Mouse (Mus musculus): ENCODE results near the gene Slc36a2. TPM values are rescaled to one million over a fixed set of nuclear protein-coding genes. Genes with fewer than 3 reads are reported as not detected.
A peak's percentile ranks its signal among the peaks of the same experiment; 100 is the strongest.

Gene Slc36a2
- total RNA-seq, 1 experiment from 2014 or later, result not detected

GRCm38 (mm10) chr11:55197740-55198510 lies 13.0 kb upstream of the Slc36a2 start:
- peak; percentile 82 to 89 for ATAC-seq (replicated peaks in 1 of 2; ENCODE audit: insufficient read depth in 1 of 2, low FRiP score in 2 of 2, low TSS enrichment in 1 of 2, low read depth in 1 of 2, poor library complexity in 2 of 2, severe bottlenecking in 2 of 2)

DNA sequence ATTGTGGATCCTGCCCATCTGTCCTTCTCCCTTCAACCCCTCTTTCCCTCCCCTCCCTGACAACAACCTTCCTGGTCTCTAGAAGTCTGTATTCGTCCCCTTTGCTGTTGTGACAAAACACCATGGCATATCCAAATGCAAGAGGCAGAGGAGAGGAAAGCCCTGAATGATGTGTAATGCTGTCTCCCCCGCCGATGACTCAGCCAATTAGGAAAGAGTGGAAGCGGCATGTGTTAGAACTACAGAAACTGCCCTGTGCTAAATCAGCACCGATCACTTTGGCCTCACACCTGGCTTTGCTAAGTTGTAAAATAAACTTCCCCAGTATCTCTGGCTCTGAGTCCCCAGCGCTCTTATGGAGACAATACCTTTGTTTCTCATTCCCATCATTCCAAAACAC lies 12.2 kb upstream of the Slc36a2 start:
- peak in 1 of 2 experiments; percentile 22; a peak in 1 of 4 replicates for ATAC-seq (replicated peaks in 1 of 2; ENCODE audit: insufficient read depth in 1 of 2, low FRiP score in 2 of 2, low TSS enrichment in 1 of 2, low read depth in 1 of 2, poor library complexity in 2 of 2, severe bottlenecking in 2 of 2)

DNA sequence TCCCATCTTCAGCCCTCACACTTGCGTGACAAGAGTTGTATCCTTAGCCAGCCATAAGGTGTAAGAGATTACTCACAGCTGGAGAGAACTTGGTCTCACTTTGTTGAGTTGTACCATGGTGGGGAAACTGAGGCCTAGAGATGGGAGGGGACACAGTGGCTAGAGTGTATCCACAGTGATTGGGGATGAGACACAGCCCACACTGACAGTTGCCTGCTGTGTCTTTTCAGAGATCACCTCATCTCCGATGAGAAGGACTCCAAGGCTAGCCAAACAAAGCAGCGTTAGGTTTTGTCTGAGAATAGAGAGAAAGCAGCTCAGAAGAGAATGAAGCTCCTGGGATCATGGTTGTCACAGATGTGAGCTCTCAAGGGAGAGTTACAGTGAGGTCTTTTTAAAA lies 5.3 kb upstream of the Slc36a2 start:
- no peak for ATAC-seq (replicated peaks in 1 of 2; ENCODE audit: insufficient read depth in 1 of 2, low FRiP score in 2 of 2, low TSS enrichment in 1 of 2, low read depth in 1 of 2, poor library complexity in 2 of 2, severe bottlenecking in 2 of 2)

- ATAC-seq (replicated peaks in 1 of 2; ENCODE audit: insufficient read depth in 1 of 2, low FRiP score in 2 of 2, low TSS enrichment in 1 of 2, low read depth in 1 of 2, poor library complexity in 2 of 2, severe bottlenecking in 2 of 2), result no peak
Observed at GRCm38 (mm10) chr11:55187777-55188176, 2.9 kb upstream of the Slc36a2 start.

DNA sequence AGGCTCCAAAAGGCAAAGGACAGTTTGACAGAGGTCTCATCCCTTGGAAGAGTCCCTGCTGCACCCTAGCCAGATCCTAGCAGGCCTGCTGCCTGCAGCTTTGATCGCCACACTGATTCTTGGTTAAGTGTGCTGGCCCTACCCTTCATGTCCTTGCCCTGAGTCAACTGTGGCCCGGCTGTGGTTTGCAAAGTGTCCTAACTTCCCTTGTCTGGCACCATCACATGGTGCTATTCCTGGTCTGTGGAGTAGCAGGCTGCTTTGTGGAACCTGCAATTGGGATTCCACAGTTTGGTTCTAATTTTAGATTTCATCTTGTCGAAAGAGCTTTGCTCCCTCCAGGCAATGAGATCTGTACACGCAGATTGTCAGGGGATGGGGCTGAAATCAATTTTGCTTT lies 2.4 kb upstream of the Slc36a2 start:
- ATAC-seq (replicated peaks in 1 of 2; ENCODE audit: insufficient read depth in 1 of 2, low FRiP score in 2 of 2, low TSS enrichment in 1 of 2, low read depth in 1 of 2, poor library complexity in 2 of 2, severe bottlenecking in 2 of 2), result no peak

GRCm38 (mm10) chr11:55184246-55184645 lies 631 bp downstream of the Slc36a2 start:
- no peak for ATAC-seq (replicated peaks in 1 of 2; ENCODE audit: insufficient read depth in 1 of 2, low FRiP score in 2 of 2, low TSS enrichment in 1 of 2, low read depth in 1 of 2, poor library complexity in 2 of 2, severe bottlenecking in 2 of 2)

DNA sequence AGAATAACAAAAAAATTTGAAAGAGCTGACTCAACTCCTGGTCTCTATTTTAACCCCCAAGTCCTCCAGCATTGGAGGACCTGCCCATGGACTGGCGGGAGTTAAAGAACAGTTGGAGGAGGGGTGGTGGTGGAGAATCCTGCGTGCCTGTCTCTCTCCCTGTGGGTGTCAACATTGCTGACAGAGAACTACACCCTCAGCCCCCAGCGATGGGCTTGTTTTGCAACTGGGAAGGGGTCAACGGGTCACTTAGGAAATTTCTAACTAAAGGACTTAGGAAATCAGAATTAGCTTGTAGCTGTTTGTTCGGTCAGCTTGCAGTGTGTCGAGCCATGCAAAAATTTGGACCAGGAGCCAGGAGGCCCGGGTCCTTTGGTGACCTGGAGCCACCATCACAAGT lies 1.8 kb downstream of the Slc36a2 start:
- no peak for ATAC-seq (replicated peaks in 1 of 2; ENCODE audit: insufficient read depth in 1 of 2, low FRiP score in 2 of 2, low TSS enrichment in 1 of 2, low read depth in 1 of 2, poor library complexity in 2 of 2, severe bottlenecking in 2 of 2)

- ATAC-seq (replicated peaks in 1 of 2; ENCODE audit: insufficient read depth in 1 of 2, low FRiP score in 2 of 2, low TSS enrichment in 1 of 2, low read depth in 1 of 2, poor library complexity in 2 of 2, severe bottlenecking in 2 of 2), result no peak
Observed at GRCm38 (mm10) chr11:55179856-55180255, 5.0 kb downstream of the Slc36a2 start.

- ATAC-seq (replicated peaks in 1 of 2; ENCODE audit: insufficient read depth in 1 of 2, low FRiP score in 2 of 2, low TSS enrichment in 1 of 2, low read depth in 1 of 2, poor library complexity in 2 of 2, severe bottlenecking in 2 of 2), result no peak
Observed at GRCm38 (mm10) chr11:55178830-55179229, 6.0 kb downstream of the Slc36a2 start.

- no peak for ATAC-seq (replicated peaks in 1 of 2; ENCODE audit: insufficient read depth in 1 of 2, low FRiP score in 2 of 2, low TSS enrichment in 1 of 2, low read depth in 1 of 2, poor library complexity in 2 of 2, severe bottlenecking in 2 of 2)
Observed at GRCm38 (mm10) chr11:55170501-55170900, 14.4 kb downstream of the Slc36a2 start.

GRCm38 (mm10) chr11:55168914-55169313 lies 16.0 kb downstream of the Slc36a2 start:
- ATAC-seq (replicated peaks in 1 of 2; ENCODE audit: insufficient read depth in 1 of 2, low FRiP score in 2 of 2, low TSS enrichment in 1 of 2, low read depth in 1 of 2, poor library complexity in 2 of 2, severe bottlenecking in 2 of 2), result no peak

DNA sequence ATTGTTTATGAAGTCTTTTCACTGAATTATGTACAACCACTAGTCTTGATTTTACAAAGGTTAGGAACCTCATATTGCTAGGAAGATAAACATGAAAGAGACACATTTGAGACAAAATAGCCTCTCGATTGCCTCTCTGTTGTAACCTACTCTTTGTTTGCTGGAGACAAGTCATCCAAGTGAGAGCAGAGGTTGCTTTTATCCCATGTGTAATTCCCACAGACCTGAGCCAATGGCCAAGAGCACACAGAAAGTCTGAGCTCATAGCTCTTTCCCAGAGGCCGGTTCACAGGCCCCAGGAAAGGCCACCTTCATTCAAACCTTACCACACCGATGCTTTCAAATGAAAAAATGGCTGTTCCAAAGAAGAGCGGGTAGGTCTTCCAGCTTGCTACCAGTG lies 16.4 kb downstream of the Slc36a2 start:
- no peak for ATAC-seq (replicated peaks in 1 of 2; ENCODE audit: insufficient read depth in 1 of 2, low FRiP score in 2 of 2, low TSS enrichment in 1 of 2, low read depth in 1 of 2, poor library complexity in 2 of 2, severe bottlenecking in 2 of 2)

DNA sequence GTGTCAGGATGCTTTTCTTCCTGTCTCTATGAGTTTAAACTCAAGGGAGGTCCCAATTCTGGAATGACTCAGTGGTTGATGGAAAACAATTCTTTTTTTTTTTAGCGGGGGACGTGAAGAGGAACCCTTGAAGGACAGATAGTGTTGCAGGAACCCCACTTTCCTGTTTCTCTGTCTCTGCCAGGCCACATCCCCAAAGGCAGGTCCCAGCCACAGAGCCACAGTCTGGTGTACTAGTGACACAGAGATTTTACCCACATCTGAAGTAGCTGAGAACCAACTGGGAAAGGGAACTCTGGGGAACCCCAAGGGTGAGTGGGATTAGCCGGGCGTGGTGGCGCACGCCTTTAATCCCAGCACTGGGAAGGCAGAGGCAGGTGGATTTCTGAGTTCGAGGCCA lies 19.1 kb downstream of the Slc36a2 start:
- ATAC-seq (replicated peaks in 1 of 2; ENCODE audit: insufficient read depth in 1 of 2, low FRiP score in 2 of 2, low TSS enrichment in 1 of 2, low read depth in 1 of 2, poor library complexity in 2 of 2, severe bottlenecking in 2 of 2), result peak in 1 of 2 experiments; percentile 68; a peak in 3 of 4 replicates

DNA sequence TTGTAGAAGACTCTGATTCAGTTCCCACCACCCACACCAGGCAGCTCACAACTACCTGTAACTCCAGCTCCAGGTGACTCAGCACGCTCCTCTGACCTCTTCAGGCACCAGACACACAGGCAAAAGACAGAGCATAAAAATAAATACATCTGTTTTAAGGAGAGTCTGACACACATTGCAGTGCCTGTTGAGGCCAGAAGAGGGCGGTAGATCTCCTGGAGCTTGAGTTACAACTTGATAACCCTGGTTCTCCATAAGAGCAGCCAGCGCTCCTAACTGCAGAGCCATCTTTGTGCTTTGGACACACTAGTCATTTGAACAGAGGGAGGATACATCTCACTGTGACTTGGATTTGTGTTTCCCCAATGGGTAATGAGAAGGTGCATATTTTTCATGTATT lies 20.2 kb downstream of the Slc36a2 start:
- peak; percentile 48 to 61; a peak in 3 of 4 replicates for ATAC-seq (replicated peaks in 1 of 2; ENCODE audit: insufficient read depth in 1 of 2, low FRiP score in 2 of 2, low TSS enrichment in 1 of 2, low read depth in 1 of 2, poor library complexity in 2 of 2, severe bottlenecking in 2 of 2)

DNA sequence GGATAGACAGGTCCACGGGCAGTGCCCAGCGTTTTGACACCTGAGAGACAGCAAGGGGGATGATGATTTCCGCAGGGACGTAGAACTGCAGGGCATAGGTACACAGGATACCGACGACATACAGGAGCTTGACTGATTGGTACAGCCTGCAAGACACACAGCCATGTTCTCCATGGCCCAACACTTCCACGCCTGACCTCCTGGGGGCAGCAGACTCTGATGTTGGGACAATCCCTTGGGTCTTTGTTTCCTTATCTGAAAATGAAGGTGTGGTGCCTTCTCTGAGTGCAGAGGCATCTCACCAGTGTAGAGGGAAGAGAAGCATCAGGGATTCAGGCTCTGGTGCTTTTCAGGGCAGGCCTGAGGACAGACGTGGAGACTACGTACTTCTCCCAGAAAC lies 22.2 kb downstream of the Slc36a2 start:
- peak; percentile 38 to 46; a peak in 2 of 4 replicates for ATAC-seq (replicated peaks in 1 of 2; ENCODE audit: insufficient read depth in 1 of 2, low FRiP score in 2 of 2, low TSS enrichment in 1 of 2, low read depth in 1 of 2, poor library complexity in 2 of 2, severe bottlenecking in 2 of 2)

DNA sequence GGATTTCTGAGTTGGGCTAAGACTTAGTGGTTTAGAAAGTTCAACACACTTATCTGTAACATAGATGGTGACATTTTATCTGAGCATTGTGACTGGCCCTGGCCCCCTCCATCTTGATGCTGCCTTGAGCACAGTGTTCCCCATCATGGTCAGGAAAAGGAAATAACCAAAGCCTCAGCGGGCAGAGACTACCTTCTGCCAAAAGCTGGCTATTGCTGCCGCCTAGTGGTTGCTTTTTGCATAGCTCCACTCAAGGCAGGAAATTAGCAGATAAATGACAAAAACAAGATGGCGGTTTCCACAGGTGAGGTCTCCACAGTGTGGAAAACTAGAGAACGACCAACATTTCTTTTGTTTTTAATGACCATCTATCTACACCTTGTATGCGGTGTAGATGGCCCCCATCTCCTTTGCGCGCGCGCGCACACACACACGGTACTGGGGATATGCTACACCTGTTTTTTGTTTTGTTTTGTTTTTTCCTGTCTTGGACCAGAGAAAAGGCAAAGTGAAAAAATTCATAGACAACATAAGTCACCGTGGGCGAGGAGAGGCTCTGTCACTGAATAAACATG lies 26.0 kb downstream of the Slc36a2 start:
- peak; percentile 57 to 66 for ATAC-seq (replicated peaks in 1 of 2; ENCODE audit: insufficient read depth in 1 of 2, low FRiP score in 2 of 2, low TSS enrichment in 1 of 2, low read depth in 1 of 2, poor library complexity in 2 of 2, severe bottlenecking in 2 of 2)

DNA sequence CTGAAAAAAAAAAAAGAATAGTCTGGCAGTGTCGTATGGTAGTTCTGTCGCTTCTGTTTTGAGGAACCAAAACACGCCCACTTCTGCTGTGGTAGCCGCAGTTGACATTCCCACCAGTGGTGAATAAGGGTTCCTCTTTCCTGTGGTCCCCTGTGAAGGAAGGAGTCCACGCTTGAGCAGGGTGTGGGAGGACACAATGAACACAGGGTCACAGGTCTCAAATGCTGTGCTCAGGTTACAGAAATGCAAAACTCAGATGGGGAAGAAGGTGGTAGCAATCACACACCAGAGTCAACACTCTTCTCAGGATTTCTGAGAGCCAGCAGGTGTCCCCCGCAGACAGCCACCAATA lies 29.8 kb downstream of the Slc36a2 start:
- ATAC-seq (replicated peaks in 1 of 2; ENCODE audit: insufficient read depth in 1 of 2, low FRiP score in 2 of 2, low TSS enrichment in 1 of 2, low read depth in 1 of 2, poor library complexity in 2 of 2, severe bottlenecking in 2 of 2), result peak; percentile 94

DNA sequence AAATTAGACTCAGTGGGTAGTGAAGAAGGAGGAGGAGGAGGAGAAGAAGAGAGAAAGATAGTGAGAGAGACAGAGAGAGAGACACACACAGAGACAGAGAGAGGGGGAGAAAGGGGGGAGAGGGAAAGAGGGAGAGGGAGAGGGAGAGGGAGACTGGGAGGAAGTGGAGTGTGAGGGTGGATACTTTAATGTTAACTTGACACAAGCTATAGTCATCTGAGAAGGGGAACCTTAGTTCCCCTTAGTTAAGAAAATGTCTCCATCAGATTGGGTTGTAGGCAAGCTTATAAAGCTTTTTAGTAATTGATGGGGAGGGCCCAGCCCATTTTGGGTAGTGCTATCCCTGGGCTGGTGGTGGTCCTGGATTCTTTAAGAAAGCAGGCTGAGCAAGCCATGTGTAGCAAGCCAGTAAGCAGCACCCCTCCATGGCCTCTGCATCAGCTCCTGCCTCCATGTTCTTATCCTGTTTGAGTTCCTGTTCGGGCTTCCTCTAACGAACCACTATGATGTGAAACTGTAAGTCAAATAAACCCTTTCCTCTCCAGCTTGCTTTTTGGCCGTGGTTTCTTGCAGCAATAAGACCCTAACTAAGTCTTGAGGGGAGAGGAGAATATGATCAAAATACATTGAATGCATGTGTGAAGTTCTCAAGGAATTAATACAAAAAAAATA lies 30.3 kb downstream of the Slc36a2 start:
- no peak for ATAC-seq (replicated peaks in 1 of 2; ENCODE audit: insufficient read depth in 1 of 2, low FRiP score in 2 of 2, low TSS enrichment in 1 of 2, low read depth in 1 of 2, poor library complexity in 2 of 2, severe bottlenecking in 2 of 2)

All from hematopoietic stem cell, adult 5-6 weeks (primary cell).